Mouse (Mus musculus): ENCODE measurements at regions not wholly inside any gene's neighbourhood (a gene's known extent, or its start where the extent isn't known, plus 50 kb on each side); places are given as distances from the start of the nearest gene placed in this dataset.

- H3K9ac ChIP-seq (replicated peaks), result no peak overlapping the region
- H3K27me3 ChIP-seq, result 0 out of 2 replicates have a peak, but pooled peaks cover 4% of the 10 kb centered on the region
- H3K4me2 ChIP-seq, result no peak overlapping the region
- WGBS, result 76% methylated on average over 4 of the region's 4 CpGs
- H3K9me3 ChIP-seq, result no peaks in the 10 kb centered on the region
- no peak overlapping the region for H3K4me3 ChIP-seq (replicated peaks)
- H3K4me1 ChIP-seq (replicated peaks), result peaks cover 21% of the 10 kb centered on the region
- ATAC-seq (ENCODE audit: insufficient number of reproducible peaks, insufficient read depth, low FRiP score, low TSS enrichment, low read depth), result no peak
- no peaks in the 10 kb centered on the region for H3K36me3 ChIP-seq
- no peak overlapping the region for H3K27ac ChIP-seq
Measured at GRCm38 (mm10) chr8:125367374-125367773, 202.2 kb downstream of the Sipa1l2 start.

DNA sequence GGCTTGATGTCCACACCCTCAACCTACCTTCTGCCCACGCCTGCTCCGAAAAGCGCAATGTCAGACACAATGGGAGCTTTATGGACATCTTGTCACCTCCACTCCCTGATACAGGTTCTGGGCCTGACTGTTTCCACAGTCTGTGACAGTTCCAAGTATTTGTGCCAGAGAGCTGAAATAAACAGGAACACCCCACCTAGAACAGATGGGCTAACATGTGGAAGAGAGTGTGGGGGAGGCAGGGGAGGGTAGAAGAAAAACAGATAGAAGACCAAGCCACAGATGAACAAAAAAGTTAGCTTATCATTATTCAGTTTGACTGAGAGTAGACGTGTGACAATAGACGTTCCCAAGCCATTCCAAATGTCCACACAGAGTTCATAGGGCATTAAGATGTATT, 204.6 kb downstream of the Sipa1l2 start:
- H3K9me3 ChIP-seq, result peaks cover 5% of the 10 kb centered on the region
- WGBS, result 92% methylated on average over 5 of the region's 5 CpGs
- H3K27me3 ChIP-seq, result 0 out of 2 replicates have a peak, but pooled peaks cover 4% of the 10 kb centered on the region
- no peak overlapping the region for H3K27ac ChIP-seq
- no peak overlapping the region for H3K4me3 ChIP-seq (replicated peaks)
- peaks cover 17% of the 10 kb centered on the region for H3K4me1 ChIP-seq (replicated peaks)
- no peaks in the 10 kb centered on the region for H3K36me3 ChIP-seq
- no peak overlapping the region for H3K4me2 ChIP-seq
- no peak overlapping the region for H3K9ac ChIP-seq (replicated peaks)
- ATAC-seq (ENCODE audit: insufficient number of reproducible peaks, insufficient read depth, low FRiP score, low TSS enrichment, low read depth), result no peak

GRCm38 (mm10) chr8:125359456-125359855, 210.2 kb downstream of the Sipa1l2 start:
- Histone ChIP-seq H3K9ac (replicated peaks) (no peak overlapping the region), H3K9me3 (peaks cover 9% of the 10 kb centered on the region), H3K4me3 (replicated peaks) (no peak overlapping the region), H3K4me2 (no peak overlapping the region), H3K27me3 (no peaks in the 10 kb centered on the region), H3K27ac (no peak overlapping the region), H3K36me3 (no peaks in the 10 kb centered on the region), H3K4me1 (replicated peaks) (peaks cover 31% of the 10 kb centered on the region)
- 91% methylated on average over 2 of the region's 2 CpGs for whole genome bisulfite sequencing
- no peak for ATAC-seq (ENCODE audit: insufficient number of reproducible peaks, insufficient read depth, low FRiP score, low TSS enrichment, low read depth)

DNA sequence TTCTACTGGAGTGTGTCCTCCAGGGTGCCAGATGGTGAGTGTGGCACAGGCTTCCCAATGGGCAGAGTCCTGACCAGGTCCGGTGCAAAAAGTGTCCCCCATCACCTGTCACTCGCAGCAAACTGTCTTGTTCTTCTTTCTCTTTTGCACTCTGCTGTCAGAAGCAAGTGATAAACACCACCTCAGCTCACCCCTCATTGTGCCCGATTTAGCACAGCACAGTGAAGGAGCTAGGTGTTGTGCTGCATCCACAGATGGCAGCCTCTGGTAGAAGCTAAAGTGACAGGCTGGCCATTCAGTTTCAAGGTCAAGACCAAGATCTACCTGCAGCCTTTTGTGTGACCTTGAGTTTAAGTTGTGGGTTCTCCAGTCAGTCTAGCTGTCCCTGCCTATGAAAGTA, 211.8 kb downstream of the Sipa1l2 start:
- no peak overlapping the region for H3K9ac ChIP-seq (replicated peaks)
- no peak for ATAC-seq (ENCODE audit: insufficient number of reproducible peaks, insufficient read depth, low FRiP score, low TSS enrichment, low read depth)
- peaks cover 6% of the 10 kb centered on the region for H3K27me3 ChIP-seq
- WGBS, result 75% methylated on average over 3 of the region's 3 CpGs
- peaks cover 9% of the 10 kb centered on the region for H3K9me3 ChIP-seq
- H3K36me3 ChIP-seq, result no peaks in the 10 kb centered on the region
- no peak overlapping the region for H3K4me3 ChIP-seq (replicated peaks)
- H3K4me1 ChIP-seq (replicated peaks), result peaks cover 37% of the 10 kb centered on the region
- no peak overlapping the region for H3K4me2 ChIP-seq
- no peak overlapping the region for H3K27ac ChIP-seq

- H3K4me3 ChIP-seq (replicated peaks), result no peak overlapping the region
- no peak overlapping the region; the same call in 1 of the 2 replicates for H3K4me2 ChIP-seq
- peaks cover 5% of the 10 kb centered on the region for H3K9me3 ChIP-seq
- 0 out of 2 replicates have a peak overlapping the region, but pooled peaks have one; percentile 23 for H3K9ac ChIP-seq (replicated peaks)
- peaks cover 17% of the 10 kb centered on the region for H3K27me3 ChIP-seq
- peaks cover 59% of the 10 kb centered on the region for H3K4me1 ChIP-seq (replicated peaks)
- H3K27ac ChIP-seq, result peak overlapping the region; percentile 79
- WGBS, result 20% methylated on average over 7 of the region's 7 CpGs
- no peaks in the 10 kb centered on the region for H3K36me3 ChIP-seq
- peak; percentile 63 for ATAC-seq (ENCODE audit: insufficient number of reproducible peaks, insufficient read depth, low FRiP score, low TSS enrichment, low read depth)
Measured at GRCm38 (mm10) chr8:125355059-125355509, 214.5 kb downstream of the Sipa1l2 start.

DNA sequence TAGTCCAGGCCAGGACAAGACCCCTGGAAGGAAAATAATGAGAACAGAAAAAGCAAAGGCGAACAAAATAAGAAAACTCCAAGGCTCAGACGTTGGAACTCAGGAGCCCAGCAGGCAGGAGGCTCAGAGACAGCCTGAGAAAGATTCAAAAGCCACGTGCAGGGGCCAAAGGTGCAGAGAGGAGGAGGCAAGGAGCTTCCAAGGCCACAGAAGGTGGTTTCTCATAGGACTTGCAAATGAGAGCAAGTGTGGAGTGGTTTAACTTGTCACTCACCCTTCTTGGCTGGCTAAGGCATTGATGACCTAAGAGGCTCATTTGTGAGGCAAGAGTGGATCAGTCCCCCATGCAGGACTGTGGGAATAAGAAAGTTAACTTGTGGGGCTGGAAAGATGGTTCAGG, 217.3 kb downstream of the Sipa1l2 start:
- no peak overlapping the region for H3K4me3 ChIP-seq (replicated peaks)
- 51% methylated on average over 3 of the region's 3 CpGs for WGBS
- H3K36me3 ChIP-seq, result no peaks in the 10 kb centered on the region
- no peak overlapping the region for H3K4me2 ChIP-seq
- no peak for ATAC-seq (ENCODE audit: insufficient number of reproducible peaks, insufficient read depth, low FRiP score, low TSS enrichment, low read depth)
- no peak overlapping the region for H3K9ac ChIP-seq (replicated peaks)
- peaks cover 75% of the 10 kb centered on the region for H3K4me1 ChIP-seq (replicated peaks)
- H3K9me3 ChIP-seq, result no peaks in the 10 kb centered on the region
- peaks cover 31% of the 10 kb centered on the region for H3K27me3 ChIP-seq
- H3K27ac ChIP-seq, result no peak overlapping the region

GRCm38 (mm10) chr8:125351486-125352032, 218.0 kb downstream of the Sipa1l2 start:
- Histone ChIP-seq H3K9me3 (no peaks in the 10 kb centered on the region), H3K9ac (replicated peaks) (no peak overlapping the region), H3K4me3 (replicated peaks) (no peak overlapping the region), H3K27ac (no peak overlapping the region), H3K4me2 (no peak overlapping the region), H3K36me3 (no peaks in the 10 kb centered on the region), H3K4me1 (replicated peaks) (peaks cover 67% of the 10 kb centered on the region), H3K27me3 (peaks cover 34% of the 10 kb centered on the region)
- 83% methylated on average over 8 of the region's 8 CpGs for WGBS
- ATAC-seq (ENCODE audit: insufficient number of reproducible peaks, insufficient read depth, low FRiP score, low TSS enrichment, low read depth), result no peak

- no peak overlapping the region for H3K4me2 ChIP-seq
- no peak overlapping the region for H3K4me3 ChIP-seq (replicated peaks)
- WGBS, result 13% methylated on average over 7 of the region's 7 CpGs
- ATAC-seq (ENCODE audit: insufficient number of reproducible peaks, insufficient read depth, low FRiP score, low TSS enrichment, low read depth), result peak; percentile 74; the same call in 1 of the 2 replicates
- H3K9me3 ChIP-seq, result no peaks in the 10 kb centered on the region
- peaks cover 46% of the 10 kb centered on the region for H3K4me1 ChIP-seq (replicated peaks)
- H3K36me3 ChIP-seq, result no peaks in the 10 kb centered on the region
- no peak overlapping the region for H3K27ac ChIP-seq
- H3K27me3 ChIP-seq, result peaks cover 42% of the 10 kb centered on the region
- H3K9ac ChIP-seq (replicated peaks), result no peak overlapping the region
Measured at GRCm38 (mm10) chr8:125349290-125350025, 220.2 kb downstream of the Sipa1l2 start.

DNA sequence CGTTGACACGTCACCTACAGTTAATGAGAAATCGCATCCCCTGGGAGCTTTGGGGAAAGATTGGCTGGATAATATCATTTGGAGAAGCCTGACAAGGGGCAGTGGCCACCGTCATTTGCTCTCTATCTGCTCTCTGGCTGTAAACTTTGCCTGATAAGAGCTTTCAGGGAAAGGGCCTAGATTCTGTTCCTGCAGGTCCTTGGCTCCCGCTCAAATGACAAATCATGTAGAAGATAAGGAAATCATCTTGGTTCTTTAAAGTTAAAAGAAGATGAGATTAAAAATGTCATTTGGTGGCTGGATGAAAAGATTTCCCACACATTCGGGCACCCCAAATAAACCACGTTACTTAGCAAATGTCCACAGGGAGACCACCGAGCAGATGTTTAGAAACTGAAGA, 223.4 kb downstream of the Sipa1l2 start:
- no peak overlapping the region for H3K4me3 ChIP-seq (replicated peaks)
- no peak overlapping the region for H3K4me2 ChIP-seq
- H3K27ac ChIP-seq, result no peak overlapping the region
- peaks cover 29% of the 10 kb centered on the region for H3K4me1 ChIP-seq (replicated peaks)
- no peak for ATAC-seq (ENCODE audit: insufficient number of reproducible peaks, insufficient read depth, low FRiP score, low TSS enrichment, low read depth)
- no peak overlapping the region for H3K9ac ChIP-seq (replicated peaks)
- H3K9me3 ChIP-seq, result no peaks in the 10 kb centered on the region
- H3K27me3 ChIP-seq, result peaks cover 31% of the 10 kb centered on the region
- 60% methylated on average over 8 of the region's 8 CpGs for WGBS
- H3K36me3 ChIP-seq, result no peaks in the 10 kb centered on the region

GRCm38 (mm10) chr8:125345571-125345970, 224.0 kb downstream of the Sipa1l2 start:
- Histone ChIP-seq H3K9ac (replicated peaks) (no peak overlapping the region), H3K4me3 (replicated peaks) (no peak overlapping the region), H3K27ac (no peak overlapping the region), H3K9me3 (no peaks in the 10 kb centered on the region), H3K4me1 (replicated peaks) (peaks cover 23% of the 10 kb centered on the region), H3K4me2 (no peak overlapping the region), H3K27me3 (peaks cover 35% of the 10 kb centered on the region), H3K36me3 (no peaks in the 10 kb centered on the region)
- WGBS, result 86% methylated on average over 10 of the region's 10 CpGs
- ATAC-seq (ENCODE audit: insufficient number of reproducible peaks, insufficient read depth, low FRiP score, low TSS enrichment, low read depth), result no peak

DNA sequence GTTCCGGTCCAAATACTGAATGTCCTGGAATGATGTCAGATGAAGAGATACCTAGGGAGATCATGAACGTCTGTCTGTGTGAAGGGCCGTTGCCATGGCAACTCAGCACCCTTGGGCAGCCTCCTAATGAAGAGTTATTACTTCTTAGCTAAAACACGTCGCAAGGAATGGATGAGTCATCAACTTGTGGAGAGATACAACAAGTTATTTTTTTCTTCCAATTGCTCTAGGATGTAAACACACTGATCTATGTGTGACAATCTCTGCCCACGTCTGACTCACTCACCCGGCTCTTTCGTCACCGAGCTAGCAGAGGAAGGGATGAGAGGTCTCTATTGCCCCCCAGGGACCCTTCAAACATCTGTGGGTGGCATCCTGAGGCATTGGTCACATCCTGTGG, 225.7 kb downstream of the Sipa1l2 start:
- no peaks in the 10 kb centered on the region for H3K9me3 ChIP-seq
- peaks cover 35% of the 10 kb centered on the region for H3K27me3 ChIP-seq
- WGBS, result 54% methylated on average over 9 of the region's 9 CpGs
- H3K36me3 ChIP-seq, result no peaks in the 10 kb centered on the region
- no peak for ATAC-seq (ENCODE audit: insufficient number of reproducible peaks, insufficient read depth, low FRiP score, low TSS enrichment, low read depth)
- H3K4me3 ChIP-seq (replicated peaks), result no peak overlapping the region
- H3K4me2 ChIP-seq, result no peak overlapping the region
- H3K27ac ChIP-seq, result no peak overlapping the region
- H3K4me1 ChIP-seq (replicated peaks), result peaks cover 7% of the 10 kb centered on the region
- H3K9ac ChIP-seq (replicated peaks), result no peak overlapping the region
